Mouse (Mus musculus) liver, embryonic 11.5 days (tissue): ENCODE data around the gene Gm42715. TPM values are rescaled to one million over a fixed set of nuclear protein-coding genes. Genes with fewer than 3 reads are reported as not detected.
"Not testable (repeated sequence)": the region's sequence is repeated elsewhere in the genome, so short reads cannot be mapped to it uniquely, and the experiment has no call there.

ENCODE experiments used
- ATAC-seq: fragments of 200-750 bp; cut with Nextera tagmentation; replicated peaks from 2 replicates; pipeline ENCODE4 v1.8.0; 2017; ENCODE audit warnings: moderate number of reproducible peaks, mild to moderate bottlenecking, moderate TSS enrichment, moderate library complexity; ENCODE audit not compliant: low FRiP score
- DNase-seq: peaks from one replicate; pipeline ENCODE4 v3.0.0-alpha.2; 2017; ENCODE audit warnings: low spot score
- H3K27ac ChIP-seq: fragments of 300-500 bp; sonication (generic); 2 replicates; pipeline ENCODE4 v1.5.1; 2014; ENCODE audit warnings: mild to moderate bottlenecking, low read depth, low read length, control low read depth
- H3K27me3 ChIP-seq: fragments of 300-500 bp; sonication (generic); replicated peaks from 2 replicates; pipeline ENCODE4 v1.6.1; 2014; ENCODE audit warnings: low read length, mixed read lengths; ENCODE audit not compliant: control insufficient read depth, insufficient read depth
- H3K36me3 ChIP-seq: fragments of 300-500 bp; sonication (generic); 2 replicates; pipeline ENCODE4 v1.6.1; 2014; ENCODE audit warnings: mild to moderate bottlenecking, low read length, moderate library complexity, mixed read lengths; ENCODE audit not compliant: control insufficient read depth, insufficient read depth
- H3K4me1 ChIP-seq: fragments of 300-500 bp; sonication (generic); replicated peaks from 2 replicates; pipeline ENCODE4 v1.6.1; 2014; ENCODE audit warnings: low read length, mixed read lengths; ENCODE audit not compliant: control insufficient read depth, insufficient read depth
- H3K4me2 ChIP-seq: fragments of 300-500 bp; sonication (generic); 2 replicates; pipeline ENCODE4 v1.6.1; 2014; ENCODE audit warnings: mild to moderate bottlenecking, control low read depth, moderate library complexity
- H3K4me3 ChIP-seq: fragments of 300-500 bp; sonication (generic); 2 replicates; pipeline ENCODE4 v1.5.1; 2014; ENCODE audit warnings: low read depth, low read length, control low read depth
- H3K9ac ChIP-seq: fragments of 300-500 bp; sonication (generic); 2 replicates; pipeline ENCODE4 v1.6.1; 2014; ENCODE audit warnings: low read depth, low read length, control low read depth
- H3K9me3 ChIP-seq: fragments of 300-500 bp; sonication (generic); 2 replicates; pipeline ENCODE4 v1.6.1; 2016; ENCODE audit warnings: low read length, inconsistent platforms, mixed read lengths; ENCODE audit not compliant: control insufficient read depth
- WGBS: fragments of 180-500 bp; shearing (Covaris S2); extraction: QIAGEN DNeasy Blood & Tissue Kit; methylation state at CpG from one replicate; pipeline ENCODE4 v1.1.7; 2014; 5-methylcytosine and 5-hydroxymethylcytosine counted together
- polyA plus RNA-seq: library from polyadenylated mRNA; unstranded; fragments of >200 nt; fragmentation: Nextera tagmentation; extraction: Ambion mirVana; gene quantifications from 2 replicates; pipeline ENCODE4 v1.2.1, GENCODE M21; 2014

The Gm42715 gene
- polyA plus RNA-seq, 1 experiment from 2014 or later = 16.1 TPM

DNA sequence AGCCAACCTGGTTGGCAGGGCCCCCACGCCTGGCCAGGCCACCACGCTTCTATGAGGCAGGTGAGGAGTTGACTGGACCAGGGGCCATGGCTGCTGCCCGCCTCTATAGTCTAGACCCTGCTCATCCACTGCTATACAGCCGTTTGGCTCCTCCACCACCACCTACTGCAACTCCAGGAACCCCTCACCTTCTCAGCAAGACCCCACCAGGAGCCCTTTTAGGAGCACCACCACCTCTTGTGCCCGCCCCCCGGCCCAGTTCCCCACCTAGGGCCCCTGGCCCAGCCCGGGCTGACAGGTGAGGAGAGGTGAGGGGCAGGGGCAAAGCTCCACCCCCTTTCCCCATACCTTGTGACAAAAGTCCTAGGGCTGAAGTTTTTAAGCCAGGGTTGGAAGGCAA is 29.4 kb upstream of the Gm42715 start:
- no peak overlapping the region for H3K9ac ChIP-seq
- no peaks in the 10 kb centered on the region for H3K27me3 ChIP-seq
- H3K9me3 ChIP-seq = no peaks in the 10 kb centered on the region
- WGBS = 86% methylated on average over 7 of the region's 7 CpGs
- no peak overlapping the region for H3K4me3 ChIP-seq
- DNase-seq (no peak), ATAC-seq (no peak)
- peaks cover 55% of the 10 kb centered on the region for H3K36me3 ChIP-seq
- no peak overlapping the region for H3K27ac ChIP-seq
- no peak overlapping the region for H3K4me2 ChIP-seq
- no peaks in the 10 kb centered on the region for H3K4me1 ChIP-seq

DNA sequence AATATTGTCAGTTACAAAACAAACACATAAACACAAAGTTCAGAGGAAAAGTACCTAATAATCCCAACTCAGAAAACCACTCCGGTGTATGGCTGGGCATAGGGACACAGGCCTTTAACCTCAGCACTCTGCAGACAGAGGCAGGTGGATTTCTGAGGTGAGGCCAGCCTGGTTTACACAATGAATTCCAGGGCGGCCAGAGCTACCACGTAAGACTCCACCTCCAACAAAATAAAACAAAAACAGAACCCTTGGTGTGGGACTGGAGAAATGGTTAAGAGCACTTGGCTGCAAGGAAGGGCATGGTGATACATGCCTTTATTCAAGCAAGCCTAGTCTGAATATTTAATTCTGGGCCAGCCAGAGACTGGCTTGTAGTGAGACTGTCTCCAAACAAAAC is 27.5 kb upstream of the Gm42715 start:
- no peaks in the 10 kb centered on the region for H3K27me3 ChIP-seq
- H3K4me2 ChIP-seq = no peak overlapping the region
- 87% methylated on average over 3 of the region's 3 CpGs for WGBS
- DNase-seq (no peak), ATAC-seq (no peak)
- H3K36me3 ChIP-seq = peaks cover 40% of the 10 kb centered on the region
- H3K27ac ChIP-seq = no peak overlapping the region
- no peaks in the 10 kb centered on the region for H3K4me1 ChIP-seq
- H3K4me3 ChIP-seq = no peak overlapping the region
- no peaks in the 10 kb centered on the region for H3K9me3 ChIP-seq
- no peak overlapping the region for H3K9ac ChIP-seq

DNA sequence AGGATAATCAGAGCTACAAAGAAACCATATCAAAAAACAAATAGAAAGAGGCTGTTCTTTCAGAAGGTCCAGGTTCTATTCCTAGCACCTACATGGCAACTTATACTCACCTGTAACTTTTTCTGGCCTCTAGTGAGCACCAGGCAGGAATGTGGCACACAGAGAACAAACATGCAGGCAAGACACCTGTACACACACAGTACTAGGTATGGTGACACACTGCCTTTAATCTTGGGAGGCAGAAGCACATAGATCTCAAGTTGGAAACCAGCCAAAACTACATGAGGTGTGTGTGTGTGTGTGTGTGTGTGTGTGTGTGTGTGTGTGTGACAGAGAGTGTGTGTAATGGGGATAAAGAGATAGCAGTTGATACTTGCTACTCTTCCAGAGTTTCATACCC is 24.7 kb upstream of the Gm42715 start:
- Histone ChIP-seq H3K9ac (no peak overlapping the region), H3K27me3 (no peaks in the 10 kb centered on the region), H3K4me1 (no peaks in the 10 kb centered on the region), H3K36me3 (peaks cover 20% of the 10 kb centered on the region), H3K27ac (no peak overlapping the region), H3K4me3 (no peak overlapping the region), H3K9me3 (no peaks in the 10 kb centered on the region), H3K4me2 (no peak overlapping the region)
- DNase-seq (no peak), ATAC-seq (no peak)

DNA sequence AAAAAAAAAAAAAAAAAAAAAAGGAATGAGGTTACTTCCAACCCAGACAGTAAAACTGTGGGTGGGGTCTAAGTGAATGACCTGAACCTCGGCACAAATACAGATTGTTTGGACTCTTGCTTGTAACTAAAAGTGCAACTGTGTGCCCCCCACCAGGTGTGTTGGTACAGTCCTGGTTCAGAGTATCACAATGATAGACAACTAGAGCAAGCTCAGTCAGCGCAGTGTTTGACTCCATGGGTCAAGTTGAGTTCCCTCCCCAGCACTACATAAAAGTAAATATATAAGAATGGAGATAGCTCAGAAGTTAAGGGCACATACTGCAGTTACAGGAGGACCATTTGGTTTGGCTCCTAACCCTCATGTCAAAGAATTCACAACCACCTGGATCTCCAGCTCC is 22.0 kb upstream of the Gm42715 start:
- H3K27me3 ChIP-seq = no peaks in the 10 kb centered on the region
- H3K4me3 ChIP-seq = no peak overlapping the region
- no peaks in the 10 kb centered on the region for H3K36me3 ChIP-seq
- DNase-seq (no peak), ATAC-seq (no peak)
- no peak overlapping the region for H3K27ac ChIP-seq
- no peak overlapping the region for H3K4me2 ChIP-seq
- no peak overlapping the region for H3K9ac ChIP-seq
- no peaks in the 10 kb centered on the region for H3K9me3 ChIP-seq
- no peaks in the 10 kb centered on the region for H3K4me1 ChIP-seq
- 68% methylated on average over 2 of the region's 2 CpGs for WGBS

DNA sequence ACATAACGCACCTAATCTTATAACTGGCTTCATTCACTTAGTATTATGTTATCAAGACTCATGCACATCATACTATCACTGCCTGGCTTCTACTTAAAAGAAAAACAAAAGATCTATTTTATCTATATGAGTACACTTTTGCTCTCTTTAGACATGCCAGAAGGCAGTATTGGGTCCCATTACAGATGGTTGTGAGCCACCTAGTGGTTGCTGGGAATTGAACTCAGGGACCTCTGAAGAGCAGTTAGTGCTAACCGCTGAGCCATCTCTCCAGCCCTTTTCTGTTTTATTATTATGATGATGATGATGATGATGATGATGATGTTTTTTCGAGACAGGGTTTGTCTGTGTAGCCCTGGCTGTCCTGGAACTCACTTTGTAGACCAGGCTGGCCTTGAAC is 21.0 kb upstream of the Gm42715 start:
- H3K27ac ChIP-seq = no peak overlapping the region
- no peak overlapping the region for H3K4me2 ChIP-seq
- no peaks in the 10 kb centered on the region for H3K36me3 ChIP-seq
- no peaks in the 10 kb centered on the region for H3K27me3 ChIP-seq
- H3K4me1 ChIP-seq = no peaks in the 10 kb centered on the region
- no peaks in the 10 kb centered on the region for H3K9me3 ChIP-seq
- WGBS = 42% methylated on average over 3 of the region's 3 CpGs
- ATAC-seq (no peak), DNase-seq (no peak)
- H3K4me3 ChIP-seq = no peak overlapping the region
- H3K9ac ChIP-seq = no peak overlapping the region

DNA sequence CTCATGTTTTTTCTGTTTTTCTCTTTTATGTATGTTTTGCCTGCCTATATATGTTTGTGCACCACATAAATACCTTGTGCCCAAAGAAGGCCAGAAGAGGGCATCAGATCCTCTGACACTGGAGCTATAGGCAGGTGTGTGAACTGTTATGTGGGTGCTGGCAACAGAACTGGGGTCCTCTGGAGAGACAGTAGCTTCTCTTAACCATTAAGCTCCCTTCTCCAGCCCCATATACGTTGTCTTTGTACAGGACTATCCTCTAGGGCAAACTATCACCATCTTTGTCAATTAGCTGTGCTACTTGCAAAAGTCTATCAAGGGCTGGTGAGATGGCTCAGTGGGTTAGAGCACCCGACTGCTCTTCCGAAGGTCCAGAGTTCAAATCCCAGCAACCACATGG is 11.1 kb upstream of the Gm42715 start:
- Histone ChIP-seq H3K9ac (no peak overlapping the region), H3K27ac (no peak overlapping the region), H3K4me3 (no peak overlapping the region), H3K36me3 (no peaks in the 10 kb centered on the region), H3K27me3 (no peaks in the 10 kb centered on the region), H3K4me2 (no peak overlapping the region), H3K4me1 (no peaks in the 10 kb centered on the region), H3K9me3 (no peaks in the 10 kb centered on the region)
- DNase-seq (no peak), ATAC-seq (no peak)
- WGBS = 87% methylated on average over 3 of the region's 3 CpGs

DNA sequence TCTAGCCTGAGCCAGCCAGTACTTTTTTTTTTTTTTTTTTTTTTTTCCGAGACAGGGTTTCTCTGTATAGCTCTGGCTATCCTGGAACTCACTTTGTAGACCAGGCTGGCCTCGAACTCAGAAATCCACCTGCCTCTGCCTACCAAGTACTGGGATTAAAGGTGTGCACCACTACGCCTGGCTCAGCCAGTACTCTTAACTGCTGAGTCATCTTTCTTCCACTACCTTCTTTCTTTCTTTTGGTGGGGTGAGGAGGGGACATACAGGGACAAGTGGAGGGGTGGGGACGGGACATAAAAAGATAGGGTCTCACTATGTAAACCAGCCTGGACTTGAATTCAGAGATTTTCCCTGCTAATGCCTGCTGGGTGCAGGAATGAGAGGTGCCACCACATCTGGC is 9.6 kb upstream of the Gm42715 start:
- not testable (repeated sequence) for ATAC-seq, H3K36me3 ChIP-seq, H3K4me3 ChIP-seq, H3K9ac ChIP-seq, H3K27me3 ChIP-seq, DNase-seq, H3K4me2 ChIP-seq, H3K9me3 ChIP-seq, H3K27ac ChIP-seq, H3K4me1 ChIP-seq
- 80% methylated on average over 3 of the region's 4 CpGs for WGBS

DNA sequence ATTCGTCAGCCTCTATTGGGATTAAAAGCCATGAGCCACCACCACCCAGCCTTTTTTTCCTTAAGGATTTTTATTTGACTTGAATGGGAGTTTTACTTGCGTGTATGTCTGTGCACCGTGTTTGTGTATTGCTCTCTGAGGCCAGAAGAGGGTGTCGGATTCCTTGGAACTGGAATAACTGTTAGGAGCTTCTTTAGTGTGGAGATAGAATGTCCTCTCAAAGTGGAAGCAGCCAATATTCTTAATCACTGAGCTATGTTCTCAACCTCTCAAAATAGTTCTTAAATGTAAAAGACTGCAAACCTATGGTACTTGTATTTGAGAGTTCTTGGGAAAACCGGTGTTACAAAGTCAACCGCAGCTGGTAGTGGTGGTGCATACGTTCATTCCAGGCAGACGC is 8.1 kb upstream of the Gm42715 start:
- Histone ChIP-seq H3K4me3 (peak overlapping the region; percentile 79), H3K9me3 (no peaks in the 10 kb centered on the region), H3K9ac (peak overlapping the region; percentile 82), H3K27me3 (no peaks in the 10 kb centered on the region), H3K4me2 (peak overlapping the region; percentile 73), H3K27ac (peak overlapping the region; percentile 94), H3K36me3 (peaks cover 15% of the 10 kb centered on the region), H3K4me1 (peaks cover 6% of the 10 kb centered on the region; the same call in 1 of the 2 replicates)
- DNase-seq = no peak
- no peak for ATAC-seq
- 38% methylated on average over 8 of the region's 8 CpGs for WGBS

DNA sequence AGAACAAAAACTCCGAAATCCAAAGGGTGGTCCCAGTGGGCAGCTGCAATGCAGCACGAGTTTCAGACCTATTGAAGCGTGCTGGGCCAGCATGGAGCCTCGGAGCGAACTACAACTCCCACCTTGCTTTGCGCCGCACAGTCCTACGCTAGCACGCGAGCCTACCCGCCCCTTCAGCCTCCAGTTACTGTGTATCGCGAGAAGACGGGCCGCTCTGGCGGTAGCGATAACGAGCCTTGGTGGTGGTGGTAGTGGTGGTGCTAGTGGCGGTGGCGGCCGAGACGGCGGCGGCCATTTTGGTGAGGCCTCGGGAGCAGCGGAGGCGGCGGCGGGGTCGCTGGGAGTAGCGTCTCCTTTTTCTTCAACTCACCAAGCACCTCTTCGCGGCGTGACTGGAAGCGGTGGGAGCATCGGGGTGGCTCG is 7.6 kb upstream of the Gm42715 start, which contains the start of gene Srcap:
Srcap (plus strand) TSS at position 176 of the 423 bp plus-strand sequence.
- Histone ChIP-seq H3K4me2 (peak within 1 kb of the TSS; percentile 73), H3K4me3 (peak within 1 kb of the TSS; percentile 79), H3K27ac (peak within 1 kb of the TSS; percentile 94), H3K36me3 (peaks cover 19% of the 10 kb centered on the region), H3K27me3 (no peaks in the 10 kb centered on the region), H3K9me3 (no peaks in the 10 kb centered on the region), H3K9ac (peak within 1 kb of the TSS; percentile 82), H3K4me1 (peaks cover 6% of the 10 kb centered on the region; the same call in 1 of the 2 replicates)
- WGBS = under 1% methylated on average over 37 of the region's 37 CpGs
- ATAC-seq = peak; percentile 96
- DNase-seq = peak; percentile 95
